Mouse (Mus musculus): Measurements from ENCODE around the gene Gm13420. TPM values are rescaled to one million over a fixed set of nuclear protein-coding genes. Genes with fewer than 3 reads are reported as not detected.

Gm13420 gene
- total RNA-seq (2023): under 1 TPM in 1 of 2 experiments, not detected in 1; 0.53 TPM

DNA sequence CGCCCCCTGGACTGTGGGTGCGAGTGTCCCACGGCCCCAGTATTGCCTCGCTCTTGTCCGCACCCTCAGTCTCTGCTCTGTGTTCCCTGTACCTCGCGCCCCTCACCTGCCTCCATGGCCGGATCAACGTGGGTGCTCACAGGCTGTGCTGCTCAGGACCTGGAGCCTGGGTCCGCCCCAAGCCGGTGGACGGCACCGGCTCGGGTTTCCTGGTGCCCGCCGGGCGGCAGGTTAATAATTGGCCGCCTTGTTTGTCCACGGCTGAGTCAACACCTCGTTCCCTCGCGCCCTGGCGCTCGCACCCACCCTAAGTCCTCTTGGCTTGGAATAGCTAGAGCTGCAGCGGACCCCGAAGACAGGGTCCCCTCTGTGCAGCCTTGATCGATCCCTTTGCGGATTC, at the start of gene Gm13420:
Gm13420 (minus strand) TSS at position 189 of the 400 bp plus-strand sequence.

DNA sequence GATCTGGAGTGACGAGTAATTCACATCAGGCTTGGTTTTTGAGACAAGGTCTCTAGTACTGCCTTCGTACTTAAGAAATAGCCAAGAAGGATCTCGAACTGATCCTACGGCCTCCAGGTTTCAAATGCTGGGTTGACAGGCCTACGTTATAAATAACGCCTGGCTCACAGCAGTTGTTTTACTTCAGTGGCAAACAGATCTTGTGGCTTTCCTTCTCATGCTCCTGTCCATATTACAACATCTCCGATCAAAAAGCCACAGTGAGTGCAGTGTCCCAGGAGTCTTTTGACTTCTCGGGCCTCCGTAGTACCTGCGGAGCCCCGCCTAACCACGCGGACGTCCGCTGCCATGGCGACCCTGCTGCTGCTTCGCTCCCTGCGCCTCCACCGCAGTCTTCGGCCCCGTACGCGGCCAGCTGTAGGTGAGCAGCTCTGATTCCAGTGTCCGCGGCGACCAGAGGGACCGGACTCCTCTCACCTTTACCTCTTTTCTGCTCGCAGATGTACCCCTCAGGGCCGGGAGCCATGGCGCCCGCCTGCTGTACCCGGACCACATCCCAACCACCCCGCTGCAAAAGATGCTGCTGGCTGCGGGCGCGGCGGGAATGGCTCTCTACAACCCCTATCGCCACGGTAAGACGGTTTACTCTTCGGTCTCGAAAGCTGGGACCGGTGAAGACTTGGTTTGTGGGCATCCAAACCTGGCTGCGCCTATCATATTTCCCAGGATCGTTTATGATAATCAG, 36.6 kb upstream of the Gm13420 start, which contains the start of gene Trub2:
Trub2 (minus strand) TSS at position 566 of the 745 bp plus-strand sequence.

DNA sequence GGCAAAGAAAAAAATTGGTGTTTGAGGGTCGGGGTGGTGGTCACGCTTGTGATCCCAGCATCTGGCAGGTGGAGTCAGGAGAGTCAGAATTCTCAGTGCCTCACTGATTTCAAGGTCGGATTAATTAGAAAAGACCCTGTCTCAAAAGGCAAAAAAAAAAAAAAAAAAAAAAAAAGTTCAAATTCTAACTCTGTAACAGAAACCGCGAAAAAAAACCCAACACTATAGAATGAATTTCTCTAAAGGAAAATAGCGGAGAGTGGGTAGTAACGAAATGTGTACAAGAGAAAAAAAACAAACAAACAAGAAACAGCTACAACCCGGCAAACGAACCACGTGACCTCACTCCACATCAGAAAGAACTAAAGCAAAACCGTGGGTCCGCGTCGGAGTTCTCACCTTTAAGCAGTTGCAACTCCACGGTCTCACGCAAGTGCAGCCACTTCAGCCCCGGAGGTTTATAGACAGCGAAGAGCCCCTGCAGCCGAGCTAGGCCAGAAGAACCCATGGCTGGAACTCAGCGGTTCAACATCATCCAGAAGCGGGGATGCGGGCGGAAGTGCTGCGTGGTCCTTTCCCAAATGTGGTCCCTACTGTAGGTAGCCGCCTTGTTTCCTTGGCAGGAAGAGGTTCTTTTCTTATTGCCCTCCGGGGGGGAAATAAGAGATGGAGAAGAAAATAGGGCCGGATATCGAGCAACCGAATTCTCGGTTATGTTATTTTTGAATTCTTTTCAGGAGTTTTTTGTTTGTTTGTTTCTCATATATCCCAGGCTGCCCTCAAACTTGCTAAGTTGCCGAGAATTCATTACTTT, 35.8 kb upstream of the Gm13420 start, which contains the start of gene Coq4:
Coq4 (plus strand) TSS at position 390 of the 814 bp plus-strand sequence.

Other genes with a start within 250 kb of the Gm13420 start
- gene Rapgef1, start 132.0 kb downstream of the Gm13420 start, total RNA-seq (2023): 100 to 1,000 TPM; 149 to 160 TPM
- under 1 TPM in 1 of 2 experiments, not detected in 1; 0.98 TPM for gene Gm13547, start 7.6 kb upstream of the Gm13420 start, total RNA-seq (2023)
- 1 to 10 TPM; 7.0 to 7.9 TPM for gene Coq4, start 35.8 kb upstream of the Gm13420 start, total RNA-seq (2023)
- 10 to 100 TPM; 44.8 to 55.8 TPM for gene Trub2, start 36.8 kb upstream of the Gm13420 start, total RNA-seq (2023)
- gene Slc27a4, start 50.9 kb upstream of the Gm13420 start, total RNA-seq (2023): 10 to 100 TPM; 16.4 to 18.7 TPM
- gene Urm1, start 68.4 kb upstream of the Gm13420 start, total RNA-seq (2023): 10 to 100 TPM; 43.6 to 47.9 TPM
- 1 to 10 TPM in 1 of 2 experiments, under 1 TPM in 1; 0.68 to 1.2 TPM for gene Cercam, start 117.5 kb upstream of the Gm13420 start, total RNA-seq (2023)
- 100 to 1,000 TPM; 118 to 127 TPM for gene Odf2, start 137.5 kb upstream of the Gm13420 start, total RNA-seq (2023)
- gene Gle1, start 183.7 kb upstream of the Gm13420 start, total RNA-seq (2023): 10 to 100 TPM; 76.1 to 100.0 TPM
- gene Sptan1, start 213.9 kb upstream of the Gm13420 start, total RNA-seq (2023): 100 to 1,000 TPM; 287 to 297 TPM

Data from B cell, adult 67 days (primary cell).